Mouse (Mus musculus) ovary, adult 18-20 months (tissue): ENCODE data around the gene Slc35f1.
A peak's percentile ranks its signal among the peaks of the same experiment; 100 is the strongest.

Experiments
- DNase-seq: peaks from one replicate; pipeline ENCODE4 v3.0.0; 2022; ENCODE audit warnings: low spot score, mixed read lengths

The Slc35f1 gene

DNA sequence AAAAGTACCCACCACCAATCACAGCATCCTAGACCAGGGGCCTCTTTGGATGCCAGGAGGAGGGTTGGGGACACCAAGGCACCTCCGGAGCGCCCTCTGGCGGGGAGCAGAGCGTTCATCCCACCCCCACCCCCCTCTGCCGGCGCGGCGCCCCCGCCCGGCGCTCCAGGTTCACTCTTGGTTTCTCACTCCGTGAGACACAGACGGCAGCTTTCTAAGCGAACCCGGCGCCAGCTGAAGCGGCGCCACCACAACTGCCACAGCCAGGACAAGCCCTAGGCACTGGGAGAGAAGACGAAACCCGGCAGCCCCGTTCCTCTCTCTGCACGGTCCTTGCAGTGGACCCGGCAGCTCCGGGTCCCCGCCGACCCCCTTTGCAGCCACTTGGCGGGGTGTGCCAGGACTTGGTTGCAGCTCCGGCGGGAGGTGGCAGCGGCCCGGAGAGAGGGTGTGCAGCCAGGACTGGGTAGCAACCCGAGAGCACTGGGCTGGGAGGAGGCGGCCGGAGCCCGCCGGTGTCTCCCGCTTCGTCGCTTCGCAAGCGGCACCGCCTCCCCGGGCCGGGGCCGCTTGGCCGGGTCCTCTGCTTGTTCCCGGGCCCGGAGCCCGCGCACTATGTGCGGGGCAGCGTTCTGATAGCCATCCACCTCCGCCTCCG lies at the start of gene Slc35f1:
Gene Slc35f1, plus strand, starts transcription at position 200 of the 658 bp plus-strand sequence.
- DNase-seq = peak; percentile 10

DNA sequence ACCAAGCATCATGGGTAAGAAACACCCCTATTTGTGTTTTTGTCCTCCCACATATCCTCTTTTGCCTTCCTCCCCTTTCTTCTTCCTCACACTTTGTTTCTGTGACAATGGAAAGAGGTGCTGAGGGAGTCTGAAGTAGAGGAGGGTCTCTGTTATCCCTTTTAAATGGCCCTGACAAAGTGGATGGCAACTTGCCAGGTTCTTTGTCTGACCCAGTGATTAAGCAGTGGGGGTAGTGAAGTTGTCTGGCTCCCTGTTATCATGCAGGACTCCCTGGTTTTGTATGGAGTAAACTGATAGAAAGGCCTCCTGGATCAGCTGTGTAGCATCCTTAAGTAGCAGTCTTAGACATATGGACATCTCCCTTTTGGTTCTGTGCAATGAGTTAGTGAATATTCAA lies 19.1 kb upstream of the Slc35f1 start:
- DNase-seq = no peak

DNA sequence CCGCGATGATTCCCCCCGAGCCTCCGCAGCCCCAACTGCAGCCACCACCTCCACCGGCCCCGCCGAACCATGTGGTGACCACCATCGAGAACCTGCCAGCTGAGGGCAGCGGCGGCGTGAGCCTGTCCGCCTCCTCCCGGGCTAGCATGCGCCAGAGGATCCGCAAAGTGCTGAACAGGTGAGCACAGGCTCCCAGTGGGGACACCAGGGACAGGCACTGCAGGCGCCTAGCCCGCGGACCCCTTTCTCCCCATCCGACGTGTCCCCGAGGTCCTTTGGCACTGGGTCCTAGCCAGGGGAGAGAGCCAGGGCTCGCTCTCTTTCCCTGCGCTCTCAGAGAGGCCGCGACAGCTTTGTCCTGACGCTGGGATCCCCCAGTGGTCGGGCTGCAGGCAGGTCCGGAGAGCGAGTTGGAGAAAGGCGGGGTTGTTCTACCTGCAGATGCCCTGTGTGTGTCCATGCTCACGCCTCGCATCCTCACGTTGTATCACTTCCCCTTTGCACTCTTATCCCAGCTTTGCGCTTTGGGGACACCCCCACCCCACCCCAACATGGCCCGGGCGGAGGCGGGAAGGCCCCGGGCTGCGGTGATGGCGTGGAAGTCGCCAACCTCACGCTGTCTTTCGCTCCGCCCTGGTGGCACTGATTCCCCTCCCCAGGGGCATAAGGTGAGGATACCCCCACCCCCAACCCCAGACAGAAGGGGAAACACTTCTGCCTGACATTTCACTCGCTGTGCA lies 829 bp downstream of the Slc35f1 start:
- no peak for DNase-seq

DNA sequence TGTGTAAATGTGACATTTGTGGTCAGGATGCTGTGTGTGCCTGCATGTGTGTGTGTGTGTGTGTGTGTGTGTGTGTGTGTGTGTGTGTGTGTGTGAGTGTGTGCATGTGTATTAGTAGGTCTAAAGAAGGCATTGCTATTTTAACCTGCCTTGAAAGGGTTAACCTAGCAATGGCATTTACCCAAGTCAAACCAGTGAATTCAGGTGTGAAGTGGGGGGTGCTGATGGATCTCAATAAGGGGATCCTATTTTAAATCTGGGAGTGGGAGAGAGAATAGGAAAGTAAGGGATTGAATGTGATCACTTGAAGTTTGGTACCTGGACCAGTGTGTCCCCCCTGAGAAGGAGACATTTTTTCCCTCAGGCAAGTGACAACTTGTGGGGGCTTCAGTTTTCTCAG lies 13.4 kb downstream of the Slc35f1 start:
- no peak for DNase-seq

- no peak for DNase-seq
Observed at GRCm38 (mm10) chr10:52704101-52705051, 14.0 kb downstream of the Slc35f1 start.

DNA sequence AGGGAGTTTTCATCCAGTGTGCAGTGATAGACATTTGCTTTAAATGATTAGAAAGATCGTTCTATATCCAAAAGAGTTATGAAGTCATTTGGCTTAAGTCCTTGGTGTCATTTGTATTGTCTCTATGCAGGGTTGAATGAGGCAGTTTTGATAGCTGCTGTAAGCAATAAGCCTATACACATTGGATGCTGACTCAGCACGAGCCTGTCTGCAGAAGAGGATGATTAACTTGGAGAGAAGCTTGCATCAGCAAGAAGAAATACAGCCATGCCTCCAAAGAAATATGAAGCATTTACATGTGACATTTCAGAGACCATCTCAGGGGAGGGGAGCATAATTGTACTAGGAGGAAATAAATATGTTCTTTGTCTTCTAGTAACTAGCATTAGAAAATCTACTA lies 19.1 kb downstream of the Slc35f1 start:
- no peak for DNase-seq

GRCm38 (mm10) chr10:52712166-52712565 lies 21.8 kb downstream of the Slc35f1 start:
- DNase-seq = no peak

- no peak for DNase-seq
Observed at GRCm38 (mm10) chr10:52714557-52714956, 24.2 kb downstream of the Slc35f1 start.

GRCm38 (mm10) chr10:52715146-52715545 lies 24.8 kb downstream of the Slc35f1 start:
- DNase-seq = no peak

GRCm38 (mm10) chr10:52718199-52718917 lies 28.0 kb downstream of the Slc35f1 start:
- no peak for DNase-seq

- DNase-seq = no peak
Observed at GRCm38 (mm10) chr10:52726674-52727073, 36.3 kb downstream of the Slc35f1 start.

GRCm38 (mm10) chr10:52742671-52743379 lies 52.5 kb downstream of the Slc35f1 start:
- no peak for DNase-seq

- no peak for DNase-seq
Observed at GRCm38 (mm10) chr10:52743831-52744230, 53.5 kb downstream of the Slc35f1 start.

GRCm38 (mm10) chr10:52748028-52748597 lies 57.8 kb downstream of the Slc35f1 start:
- no peak for DNase-seq

DNA sequence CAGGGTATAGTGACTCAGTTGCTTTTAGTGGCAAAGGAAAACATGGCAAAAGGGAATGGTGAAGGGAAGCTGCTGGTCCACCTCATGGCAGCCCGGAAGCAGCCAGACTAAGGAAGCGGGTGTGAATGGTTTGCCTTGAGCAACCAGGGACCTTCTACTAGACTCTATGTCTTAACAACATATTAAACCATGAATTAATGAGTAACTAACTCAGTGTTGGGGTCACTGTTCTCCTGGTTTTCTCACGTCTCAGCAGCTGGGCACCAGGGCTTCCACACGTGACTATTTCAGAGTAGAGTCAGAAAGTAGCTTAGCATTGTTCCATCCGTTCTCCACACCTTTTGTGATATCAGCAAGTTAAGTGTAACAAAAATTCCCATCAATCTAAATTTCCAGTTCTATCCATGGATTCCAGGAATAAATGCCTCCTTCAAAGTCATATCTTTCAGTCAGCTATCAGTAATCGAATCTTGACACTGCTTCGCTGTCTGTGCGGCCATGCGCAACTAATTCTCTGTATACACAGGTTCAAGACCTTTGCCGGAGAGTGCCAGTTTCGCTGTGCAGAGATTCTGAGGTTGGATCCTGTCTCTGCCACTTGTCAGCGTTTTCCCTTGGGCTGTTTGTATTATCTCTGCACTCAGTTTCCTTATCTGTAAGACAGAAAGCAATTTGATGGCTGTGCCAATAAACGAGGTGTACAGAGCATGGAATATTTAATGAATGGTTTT lies 65.8 kb downstream of the Slc35f1 start:
- DNase-seq = no peak

GRCm38 (mm10) chr10:52757496-52758260 lies 67.3 kb downstream of the Slc35f1 start:
- no peak for DNase-seq

DNA sequence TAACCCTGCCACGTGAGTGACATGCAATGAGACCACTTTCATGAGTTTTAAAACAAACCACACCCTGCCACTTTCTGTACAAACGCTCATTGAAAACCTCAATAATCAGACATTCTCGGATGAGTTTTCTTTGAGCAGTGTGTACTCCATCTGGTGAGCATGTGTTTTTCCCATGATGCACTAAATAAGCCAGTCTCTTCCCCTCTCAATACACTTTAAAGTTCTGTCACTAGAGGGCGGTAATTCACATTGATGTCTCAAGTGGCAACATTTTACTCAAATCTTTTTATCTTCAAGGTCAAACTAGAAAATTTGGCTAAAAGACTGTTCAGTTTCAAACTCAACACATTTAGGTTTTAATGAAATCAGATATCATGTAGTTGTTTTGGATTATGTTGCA lies 68.3 kb downstream of the Slc35f1 start:
- no peak for DNase-seq

GRCm38 (mm10) chr10:52760527-52760926 lies 70.2 kb downstream of the Slc35f1 start:
- no peak for DNase-seq

GRCm38 (mm10) chr10:52779926-52780485 lies 89.7 kb downstream of the Slc35f1 start:
- DNase-seq = no peak
